Mouse (Mus musculus): ENCODE data around the gene Naa20.
"Not testable (repeated sequence)": the region's sequence is repeated elsewhere in the genome, so short reads cannot be mapped to it uniquely, and the experiment has no call there.

The Naa20 gene

DNA sequence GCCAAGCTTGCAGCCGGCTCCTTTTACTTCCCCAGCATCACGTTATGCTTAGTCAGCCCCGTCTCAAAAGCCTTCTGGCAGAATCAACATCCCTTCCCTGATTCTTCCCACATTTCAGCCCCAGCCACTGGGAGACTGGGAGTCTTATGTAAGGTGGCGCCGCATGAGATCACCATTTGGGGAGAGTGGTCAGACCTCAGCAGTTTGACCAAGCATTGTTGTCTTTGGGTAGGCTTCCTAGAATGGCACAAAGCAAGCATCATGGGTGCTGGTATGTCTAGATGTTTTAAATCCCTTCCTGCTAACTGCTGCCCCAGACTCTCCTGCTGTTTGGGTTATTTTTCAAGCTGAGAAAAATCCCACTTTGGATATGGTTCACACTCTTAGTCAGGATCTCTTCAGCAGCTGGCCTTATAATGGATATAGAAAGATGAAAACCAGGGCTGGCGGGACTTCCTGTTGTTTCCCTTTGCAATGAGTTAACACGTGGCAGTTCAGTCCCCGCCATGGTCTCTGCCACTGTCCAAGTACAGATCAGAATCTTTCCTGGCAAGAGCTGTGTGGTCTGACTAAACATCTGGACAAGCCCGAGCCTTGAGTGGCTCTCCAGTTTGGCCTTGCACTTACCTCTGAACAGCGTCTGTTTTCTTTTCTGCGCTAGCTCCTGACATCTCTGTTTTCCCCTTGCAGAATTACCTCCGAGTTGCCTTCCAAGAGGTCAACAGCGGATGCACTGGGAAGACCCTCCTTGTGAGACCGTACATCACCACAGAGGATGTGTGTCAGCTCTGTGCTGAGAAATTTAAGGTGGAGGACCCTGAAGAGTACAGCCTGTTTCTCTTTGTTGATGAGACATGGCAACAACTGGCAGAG, 16.8 kb upstream of the Naa20 start:
- DNase-seq (ENCODE audit: inconsistent ontology term): peak; percentile 52

DNA sequence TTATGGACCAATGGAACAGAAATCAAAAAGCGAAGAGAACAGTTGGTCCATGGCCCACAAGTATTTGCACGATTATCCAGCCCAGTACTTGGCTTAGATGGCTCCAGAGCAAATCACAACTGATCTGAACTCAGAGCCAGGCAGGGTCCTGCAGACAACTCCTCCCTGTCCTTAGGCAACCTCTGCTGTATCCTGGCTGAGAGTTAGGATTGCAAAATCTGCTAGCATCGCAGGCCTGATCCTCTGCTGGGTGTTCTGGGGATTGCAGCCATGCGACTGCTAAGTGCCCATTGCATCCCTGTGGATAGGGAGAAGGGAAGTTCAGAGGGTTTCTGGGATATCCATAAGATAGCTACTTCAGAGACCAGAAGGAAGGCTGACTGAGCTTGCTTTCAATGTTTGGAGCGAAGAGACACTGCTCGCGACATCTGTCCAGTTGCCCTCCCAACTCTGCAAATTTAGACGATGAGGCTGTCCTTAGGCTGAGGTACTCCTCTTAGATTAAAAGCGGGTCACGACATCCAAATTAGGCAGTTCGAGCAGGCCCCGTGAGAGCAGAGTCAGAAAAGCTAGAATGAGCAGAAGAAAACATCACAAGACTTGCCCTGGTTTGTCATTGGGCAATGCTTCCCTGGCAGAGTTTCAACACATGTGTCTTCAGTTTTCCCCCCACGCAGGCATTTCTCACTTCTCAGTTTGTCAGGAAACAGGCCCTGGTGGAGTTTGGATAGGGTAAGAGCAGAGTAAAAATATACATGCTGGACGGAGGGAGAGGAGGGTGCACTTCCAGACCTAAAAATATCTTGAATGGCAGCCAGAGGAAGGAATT, 13.7 kb upstream of the Naa20 start:
- peak; percentile 34 for DNase-seq (ENCODE audit: inconsistent ontology term)

DNA sequence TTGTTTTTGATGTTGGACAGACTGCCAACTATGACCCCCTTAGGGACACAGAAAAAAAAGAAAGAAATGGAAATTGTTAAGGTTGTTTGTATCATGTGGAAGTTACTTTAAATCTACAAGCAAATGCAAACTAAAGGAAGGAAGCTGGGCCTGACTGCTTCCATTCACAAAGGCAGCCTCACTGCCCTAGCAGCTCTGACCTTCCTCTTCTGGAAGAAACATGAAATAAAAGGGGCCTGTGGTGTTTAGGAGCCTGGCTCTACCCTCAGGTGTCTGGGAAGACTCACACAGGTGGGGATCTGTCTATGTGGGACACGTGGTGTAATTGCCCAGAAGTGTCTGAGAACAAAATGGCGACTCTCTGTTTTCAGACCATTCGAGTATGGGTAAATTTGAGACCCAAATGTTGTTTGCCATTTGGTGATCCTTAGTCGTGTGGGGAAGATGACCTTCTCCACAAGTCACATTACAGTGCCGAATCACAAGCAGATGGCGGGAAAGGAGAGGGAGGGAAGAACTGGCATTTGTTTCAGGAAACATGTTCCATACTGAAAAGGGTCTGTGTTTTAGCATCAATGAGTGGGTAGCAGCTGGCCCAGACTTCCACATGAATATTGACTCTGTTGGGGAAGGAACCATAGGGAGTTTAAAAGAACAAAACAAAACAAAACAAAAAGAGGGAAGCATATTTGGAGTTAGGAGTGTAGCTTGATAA, 13.0 kb upstream of the Naa20 start:
- no peak for DNase-seq (ENCODE audit: inconsistent ontology term)

DNA sequence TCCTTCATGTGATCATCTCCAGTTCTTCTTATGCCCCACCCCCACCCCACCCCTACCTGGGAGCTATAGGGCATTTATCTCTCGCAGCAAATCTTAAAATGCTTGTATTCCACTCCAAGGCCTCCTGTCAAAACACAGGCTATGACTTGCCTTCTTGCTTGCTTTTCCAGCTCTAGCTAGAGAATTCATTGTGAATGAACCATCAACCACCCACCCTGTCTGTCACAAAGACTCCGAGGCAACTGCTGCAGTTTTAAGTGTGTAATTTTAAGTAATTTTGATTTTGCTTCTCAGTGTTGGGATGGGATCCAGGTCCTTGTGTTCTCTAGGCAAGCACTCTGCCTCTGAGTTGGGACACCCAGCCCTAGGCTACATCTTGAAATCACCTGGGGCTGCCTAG, 11.3 kb upstream of the Naa20 start:
- no peak for DNase-seq (ENCODE audit: inconsistent ontology term)

DNA sequence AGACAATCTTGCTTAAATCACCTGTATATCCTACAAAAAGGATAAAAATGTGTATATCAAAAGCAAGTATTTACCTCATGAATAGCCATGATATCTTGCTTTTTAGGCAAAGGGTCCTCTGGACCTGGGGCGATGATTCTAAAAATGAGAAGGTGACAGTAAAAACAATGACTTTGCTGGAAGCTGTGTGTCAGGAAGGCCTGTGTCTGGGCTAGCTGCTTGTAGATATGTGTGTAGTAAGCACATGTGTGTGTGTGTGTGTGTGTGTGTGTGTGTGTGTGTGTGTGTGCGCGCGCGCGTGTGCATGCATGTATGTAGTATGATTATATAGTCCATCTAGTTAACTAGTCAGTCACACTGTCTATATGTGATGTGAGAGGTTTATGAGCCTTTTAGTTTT, 8.1 kb upstream of the Naa20 start:
- DNase-seq (ENCODE audit: inconsistent ontology term): no peak

DNA sequence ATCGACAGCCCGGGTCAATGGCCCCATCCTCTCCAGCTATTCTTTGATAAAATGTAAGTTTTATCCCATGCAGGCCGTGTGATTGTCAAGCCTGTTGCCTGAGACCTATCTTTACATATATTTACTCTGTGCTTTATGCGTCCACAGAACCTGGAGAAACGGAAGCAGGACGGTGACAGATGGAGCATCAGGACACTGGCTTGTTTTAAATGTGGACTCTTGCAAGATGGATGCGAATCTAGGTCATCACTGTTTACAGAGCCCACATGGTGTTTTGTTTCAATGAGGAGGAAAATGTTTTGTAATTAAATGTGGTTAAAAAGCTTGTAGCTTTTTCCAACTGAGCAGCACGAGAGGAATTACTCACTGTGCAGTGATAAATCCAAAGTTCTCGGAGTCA, 3.8 kb upstream of the Naa20 start:
- DNase-seq (ENCODE audit: inconsistent ontology term): peak; percentile 46

DNA sequence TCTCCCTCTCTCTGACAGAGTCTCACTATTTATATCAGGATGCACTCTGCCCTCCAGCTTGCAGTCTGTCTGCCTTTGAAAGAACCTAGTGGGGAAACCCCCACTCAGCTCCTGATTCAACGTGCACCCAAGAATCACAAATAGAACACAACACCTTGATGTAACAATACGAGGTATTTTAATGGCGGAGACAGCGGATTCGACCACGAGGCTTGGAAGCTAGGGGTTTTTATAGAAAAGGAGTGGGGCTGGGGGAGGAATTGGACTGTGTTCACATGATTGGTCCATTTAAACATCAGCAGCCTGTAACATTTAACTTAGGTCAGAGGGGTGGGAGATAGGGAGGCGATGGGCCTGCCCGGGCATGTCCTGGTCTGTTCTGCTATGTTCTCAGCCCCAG, 1.6 kb upstream of the Naa20 start:
- DNase-seq (ENCODE audit: inconsistent ontology term): not testable (repeated sequence)

DNA sequence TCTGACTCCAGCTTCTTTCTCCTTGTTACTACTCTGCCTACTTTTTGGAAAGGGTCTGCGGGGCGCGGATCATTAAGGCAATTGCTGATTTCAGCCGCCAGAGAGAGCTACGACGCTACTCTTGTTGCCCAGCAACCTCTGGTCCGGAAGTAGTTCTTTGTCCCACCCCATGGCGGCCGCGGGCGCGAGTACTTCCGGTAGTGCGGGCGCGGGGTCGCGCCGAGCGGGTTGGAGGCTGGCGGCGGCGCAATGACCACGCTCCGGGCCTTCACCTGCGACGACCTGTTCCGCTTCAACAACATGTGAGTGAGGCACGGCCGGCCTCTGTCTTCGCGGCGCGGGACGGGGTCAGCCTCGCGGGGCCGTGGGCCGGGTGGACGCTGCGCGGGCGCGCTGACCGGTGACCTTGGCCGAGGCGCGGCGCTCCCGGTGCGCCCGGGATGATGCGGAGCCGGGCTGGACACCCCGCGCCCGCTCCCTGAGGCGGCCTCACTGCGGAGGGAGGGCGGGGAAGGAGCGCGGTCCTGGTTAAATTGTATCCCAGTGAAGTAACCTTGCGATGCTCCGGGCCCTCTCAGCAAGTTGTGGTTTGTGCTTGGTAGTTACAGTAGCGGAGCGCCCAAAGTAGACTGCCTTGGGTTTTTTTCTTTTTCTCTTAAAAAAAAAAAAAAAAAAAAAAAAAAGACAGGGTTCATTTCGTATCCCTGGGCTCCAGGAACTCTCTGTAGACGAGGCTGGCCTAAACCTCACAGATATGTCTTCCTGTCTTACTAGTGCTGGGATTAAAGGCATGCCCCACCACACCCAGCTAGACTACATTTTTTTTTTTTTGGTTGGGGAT, 1.4 kb downstream of the Naa20 start:
- peak; percentile 93 for DNase-seq (ENCODE audit: inconsistent ontology term)

DNA sequence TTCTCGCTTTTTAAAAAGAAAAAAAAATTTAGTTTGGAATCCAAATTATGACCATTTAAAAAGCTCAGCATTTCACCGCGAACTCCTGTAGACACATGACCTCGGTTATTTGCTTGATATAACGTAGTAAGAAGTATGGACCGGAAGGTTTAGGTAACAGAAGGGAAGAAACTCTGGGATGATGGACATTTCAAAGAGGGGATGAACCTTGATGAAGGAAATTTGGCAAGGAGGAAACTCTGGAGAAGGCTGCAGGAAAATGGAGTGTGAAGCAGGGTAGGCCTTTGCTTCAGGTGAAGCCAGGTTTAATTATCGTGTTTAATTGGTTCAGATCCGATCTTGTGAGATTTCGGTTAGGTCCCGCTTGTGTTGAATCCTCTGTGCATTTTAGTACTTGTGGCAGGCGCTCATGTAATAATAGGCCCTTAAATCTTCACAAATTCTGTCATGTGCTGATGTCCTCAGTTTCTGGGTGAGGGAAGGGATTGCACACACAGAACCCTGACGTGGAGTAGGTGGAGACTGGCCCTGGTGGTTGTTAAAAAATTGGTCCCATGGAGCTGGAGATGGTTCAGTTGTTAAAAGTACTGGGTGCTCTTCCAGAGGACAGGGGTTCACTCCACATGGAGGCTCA, 2.2 kb downstream of the Naa20 start:
- no peak for DNase-seq (ENCODE audit: inconsistent ontology term)

DNA sequence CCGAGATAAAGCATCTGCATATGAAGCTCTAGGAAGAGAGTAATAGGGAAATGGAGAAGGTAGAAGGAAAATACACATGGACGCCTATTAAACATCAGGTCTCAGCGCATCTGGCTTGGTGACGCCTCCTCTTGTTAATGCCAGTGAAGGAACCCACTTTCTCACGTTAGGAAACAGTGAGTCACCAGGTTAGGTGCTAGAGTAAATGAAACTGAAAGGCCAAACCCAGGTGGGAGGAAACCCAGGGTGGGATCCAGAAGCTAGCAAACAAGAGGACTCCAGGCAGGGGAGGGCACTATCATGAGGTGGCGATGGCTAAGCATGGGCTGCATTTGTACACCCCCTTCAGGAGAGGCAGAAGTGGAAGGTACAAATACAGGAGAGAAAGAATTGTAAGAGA, 3.3 kb downstream of the Naa20 start:
- DNase-seq (ENCODE audit: inconsistent ontology term): no peak

DNA sequence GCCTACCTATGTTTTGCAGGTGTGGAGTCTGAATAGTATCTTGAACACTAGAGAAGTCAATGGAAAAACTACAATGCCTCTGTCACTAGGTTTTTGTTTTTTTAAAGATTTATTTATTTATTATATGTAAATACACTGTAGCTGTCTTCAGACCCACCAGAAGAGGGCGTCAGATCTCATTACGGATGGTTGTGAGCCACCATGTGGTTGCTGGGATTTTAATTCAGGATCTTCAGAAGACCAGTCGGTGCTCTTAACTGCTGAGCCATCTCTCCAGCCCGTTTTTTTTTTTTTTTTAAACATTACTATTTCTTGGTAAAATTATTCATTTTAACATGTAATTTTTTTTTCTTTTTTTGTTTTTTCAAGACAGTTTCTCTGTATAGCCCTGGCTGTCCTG, 4.0 kb downstream of the Naa20 start:
- not testable (repeated sequence) for DNase-seq (ENCODE audit: inconsistent ontology term)

DNA sequence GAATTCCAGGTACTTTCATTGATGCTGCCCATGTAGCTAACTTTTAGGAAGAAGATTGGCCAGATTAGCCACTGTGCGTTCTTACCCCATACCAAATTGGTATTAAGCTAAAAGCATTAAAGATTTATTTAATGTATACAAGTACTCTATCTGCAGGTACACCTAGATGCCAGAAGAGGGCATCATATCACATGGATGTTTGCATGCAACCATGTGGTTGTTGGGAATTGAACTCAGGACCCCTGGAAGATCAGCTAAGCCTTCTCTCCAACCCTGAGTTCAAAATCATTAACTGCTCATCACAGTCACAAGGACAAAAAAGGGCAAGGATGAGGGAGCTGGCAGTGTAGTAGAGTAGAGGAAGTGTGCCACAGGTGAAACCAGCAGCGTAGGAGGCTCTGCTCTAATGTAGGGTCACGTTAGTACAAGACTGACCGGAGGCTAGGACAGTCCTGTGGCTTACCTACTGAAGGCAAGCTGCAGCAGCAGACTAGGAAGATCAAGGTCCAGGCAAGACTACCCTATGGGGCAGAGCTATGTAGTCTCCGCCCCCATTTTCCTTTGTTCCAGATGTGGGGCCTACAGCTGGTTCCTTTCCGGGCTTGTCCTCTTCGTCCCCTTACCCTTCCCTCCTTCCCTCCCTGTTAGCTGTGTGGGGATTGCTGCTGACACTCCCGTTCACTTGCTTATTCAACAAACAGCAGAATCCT, 19.2 kb downstream of the Naa20 start:
- no peak for DNase-seq (ENCODE audit: inconsistent ontology term)

DNA sequence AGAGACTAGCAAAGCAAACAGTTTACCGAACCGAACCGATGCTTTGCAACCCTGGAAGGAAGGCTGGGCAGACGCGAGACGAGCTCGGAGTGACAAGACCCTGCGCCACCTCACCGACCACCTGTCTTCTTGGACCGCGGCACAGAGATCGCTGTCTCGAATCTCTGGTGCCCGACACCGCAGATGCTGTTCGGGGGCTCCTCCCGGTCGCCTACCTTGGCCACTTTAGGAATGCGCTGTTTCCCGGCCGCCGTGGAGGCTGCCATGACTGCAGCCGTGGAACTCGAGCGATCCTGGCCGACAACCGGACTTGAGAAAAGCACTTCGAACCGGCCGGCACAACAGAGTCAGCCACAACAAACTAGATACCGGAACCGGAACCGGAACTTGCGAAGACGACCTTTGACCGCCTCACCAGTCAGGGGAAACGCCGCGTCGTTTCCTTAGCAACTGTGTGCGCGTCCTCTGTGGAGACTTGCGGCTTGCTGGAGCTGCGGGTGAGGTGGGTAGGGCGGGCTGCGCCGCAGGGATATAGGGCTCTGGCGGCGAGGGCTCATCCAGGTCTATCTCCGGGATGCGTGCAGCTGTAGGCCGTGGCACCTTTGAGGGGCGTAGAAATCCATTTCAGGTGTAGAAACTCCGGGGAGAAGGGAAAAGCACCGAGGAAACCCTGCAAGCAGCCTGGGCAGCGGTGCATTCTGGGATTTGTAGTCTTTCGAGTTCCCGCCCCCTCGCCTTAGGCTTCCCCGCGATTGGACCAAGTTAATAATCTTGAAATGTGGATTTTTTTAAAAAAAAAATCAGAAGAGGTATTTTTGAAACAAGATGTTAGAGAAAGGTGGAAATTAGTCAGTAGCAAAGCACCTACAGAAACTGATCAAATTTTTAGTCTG, 32.7 kb downstream of the Naa20 start, which contains the start of the genes Cfap61 and Crnkl1:
Gene Cfap61 (plus strand): TSS at position 446 of the 893 bp plus-strand sequence.
Gene Crnkl1 (minus strand): TSS at position 676 of the 893 bp plus-strand sequence.
- DNase-seq (ENCODE audit: inconsistent ontology term): peak; percentile 90

DNA sequence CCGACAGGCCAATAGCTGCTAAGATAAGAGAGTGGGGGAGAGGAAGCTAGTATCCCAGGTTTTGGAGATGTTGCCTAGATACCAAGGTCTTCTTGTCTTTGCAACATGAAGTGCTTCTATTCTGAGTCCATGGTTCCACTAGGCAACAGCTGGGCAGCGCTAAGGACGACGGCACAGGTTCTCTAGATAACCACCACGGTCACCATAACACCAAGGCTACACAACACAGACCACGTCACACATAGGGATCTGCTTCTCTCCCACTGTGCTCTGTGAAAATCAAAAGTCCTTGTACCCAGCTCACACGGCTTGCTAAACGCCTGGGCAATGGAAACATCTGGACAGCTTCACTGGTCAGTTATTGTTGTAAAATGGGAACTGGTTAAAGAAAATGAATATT, 35.1 kb downstream of the Naa20 start:
- DNase-seq (ENCODE audit: inconsistent ontology term): no peak

DNA sequence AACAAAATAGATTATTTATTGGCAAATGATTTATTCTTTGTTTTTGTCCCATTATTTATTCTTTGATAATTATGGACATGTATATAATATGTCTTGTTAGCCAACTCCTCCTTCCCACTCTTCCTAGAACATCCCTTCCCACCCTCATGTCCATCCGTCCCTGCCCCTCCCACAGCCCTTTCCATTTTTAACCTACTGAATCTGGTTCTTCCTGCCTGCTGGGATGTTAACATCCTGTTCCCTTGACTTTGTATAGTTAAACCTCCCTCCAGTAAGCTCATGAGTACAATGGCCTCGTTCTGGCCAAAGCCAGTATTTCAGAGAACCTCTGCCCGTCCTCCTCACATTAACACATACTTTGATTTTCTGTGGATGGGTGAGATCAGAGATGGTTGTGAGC, 39.5 kb downstream of the Naa20 start:
- no peak for DNase-seq (ENCODE audit: inconsistent ontology term)

DNA sequence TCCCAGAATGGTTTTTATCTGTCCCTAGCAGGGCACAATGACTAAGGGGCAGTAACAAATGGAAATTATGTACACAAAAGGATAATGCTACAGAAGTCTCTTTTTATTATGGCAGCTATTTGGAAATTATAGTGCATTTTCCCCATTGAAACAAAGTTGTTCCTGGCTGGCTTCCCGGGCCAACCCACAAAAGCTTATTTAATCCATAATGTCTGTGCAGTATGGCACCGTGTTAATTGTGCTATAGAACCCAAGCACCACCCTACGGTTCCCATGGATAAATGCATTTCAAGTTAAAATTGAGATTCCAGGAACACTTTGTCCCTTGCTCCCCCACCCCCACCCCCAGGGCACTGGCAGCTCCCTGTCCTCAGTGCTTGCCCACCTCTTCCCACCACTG, 42.4 kb downstream of the Naa20 start:
- no peak for DNase-seq (ENCODE audit: inconsistent ontology term)

DNA sequence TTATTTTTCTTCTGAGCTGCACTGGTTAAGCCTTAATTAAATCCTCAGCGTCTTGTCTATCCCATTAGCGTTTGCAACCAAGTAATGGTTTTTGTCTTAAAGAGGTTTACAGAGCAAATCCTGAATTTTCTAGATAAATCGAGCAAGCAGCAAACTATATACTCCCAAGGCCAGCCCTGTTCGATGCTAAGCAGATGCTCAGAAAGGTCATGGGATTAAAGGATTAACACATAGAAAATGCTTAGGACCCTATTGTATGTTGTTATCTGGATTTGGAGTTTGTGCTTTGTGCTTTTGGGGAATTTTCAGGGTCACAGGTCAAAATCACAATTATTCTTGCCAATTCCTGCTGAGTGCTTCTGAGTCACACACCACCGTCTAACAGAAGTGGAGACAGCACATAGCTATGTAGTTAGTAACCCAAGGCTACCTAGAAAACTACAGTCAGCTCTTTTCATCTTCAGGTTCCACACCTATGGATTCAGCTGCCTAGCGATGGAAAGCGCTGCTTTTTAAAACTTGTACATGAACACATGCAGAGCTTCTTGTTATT, 46.6 kb downstream of the Naa20 start:
- DNase-seq (ENCODE audit: inconsistent ontology term): peak; percentile 92

DNA sequence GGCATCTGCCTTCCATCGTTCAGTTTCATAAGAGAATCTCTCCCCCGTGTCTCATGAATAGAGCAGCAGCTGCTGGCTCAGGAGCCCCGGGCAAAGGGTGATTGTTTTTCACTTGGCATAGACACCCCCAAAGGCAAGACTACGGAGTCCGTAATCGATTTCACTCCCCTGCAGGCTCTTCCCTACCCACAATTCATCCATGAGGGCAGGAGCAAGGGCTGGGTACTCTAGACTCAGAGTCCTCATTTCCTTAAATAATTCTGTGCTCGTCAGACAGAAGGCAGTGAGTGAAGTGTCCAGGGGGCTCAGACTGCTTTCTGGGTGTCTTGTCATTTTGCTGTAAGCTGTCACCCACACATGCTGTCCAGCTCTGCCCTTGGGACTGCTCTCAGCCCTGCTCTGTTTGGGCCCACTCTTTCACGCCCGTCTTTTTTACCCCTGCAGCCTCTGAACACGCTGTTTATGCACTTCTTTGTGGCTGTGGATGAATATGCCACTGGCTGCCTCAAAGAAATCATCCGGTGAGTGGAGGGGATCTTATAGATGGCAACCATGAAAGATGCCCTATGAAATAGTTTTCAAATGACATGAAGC, 47.7 kb downstream of the Naa20 start:
- DNase-seq (ENCODE audit: inconsistent ontology term): peak; percentile 29

All from Muller cell, postnatal 12 days (primary cell).